Mouse (Mus musculus): ENCODE data around the gene Dennd1c.
A peak's percentile ranks its signal among the peaks of the same experiment; 100 is the strongest.

Gene Dennd1c

GRCm38 (mm10) chr17:57038978-57039377 is 39.3 kb downstream of the Dennd1c start:
- no peak for DNase-seq

GRCm38 (mm10) chr17:57032854-57033253 is 45.5 kb downstream of the Dennd1c start:
- DNase-seq: peak; percentile 27

GRCm38 (mm10) chr17:57031661-57032420 is 46.5 kb downstream of the Dennd1c start:
- DNase-seq: peak; percentile 100

- peak; percentile 33 for DNase-seq
Observed at GRCm38 (mm10) chr17:57030931-57031660, 47.2 kb downstream of the Dennd1c start, which contains the start of gene Khsrp. Gene Khsrp (minus strand): TSS chr17:57031522.

GRCm38 (mm10) chr17:57029691-57030090 is 48.6 kb downstream of the Dennd1c start:
- DNase-seq: peak; percentile 20

- no peak for DNase-seq
Observed at GRCm38 (mm10) chr17:57027471-57027870, 50.8 kb downstream of the Dennd1c start.

GRCm38 (mm10) chr17:57020960-57021359 is 57.4 kb downstream of the Dennd1c start:
- DNase-seq: no peak

- DNase-seq: no peak
Observed at GRCm38 (mm10) chr17:57019693-57020092, 58.6 kb downstream of the Dennd1c start.

All from kidney, adult 11 months (tissue).